Mouse (Mus musculus) liver, postnatal 0 days (tissue): ENCODE data around the gene C1qtnf9. TPM values are rescaled to one million over a fixed set of nuclear protein-coding genes. Genes with fewer than 3 reads are reported as not detected.
A peak's percentile ranks its signal among the peaks of the same experiment; 100 is the strongest.

Experiments
- ATAC-seq: fragments of 200-750 bp; cut with Nextera tagmentation; 2 replicates; pipeline ENCODE4 v1.8.0; 2017; ENCODE audit warnings: mild to moderate bottlenecking, moderate library complexity
- DNase-seq: peaks from one replicate; pipeline ENCODE4 v3.0.0-alpha.2; 2016
- H3K27ac ChIP-seq: fragments of 300-500 bp; sonication (generic); 2 replicates; pipeline ENCODE4 v1.5.1; 2014; ENCODE audit warnings: antibody characterized with exemption, moderate library complexity, mild to moderate bottlenecking, low read depth
- H3K27me3 ChIP-seq: fragments of 300-500 bp; sonication (generic); 2 replicates; pipeline ENCODE4 v1.6.1; 2014; ENCODE audit warnings: low read length, control low read depth, mixed read lengths; ENCODE audit not compliant: insufficient read depth
- H3K36me3 ChIP-seq: fragments of 300-500 bp; sonication (generic); replicated peaks from 2 replicates; pipeline ENCODE4 v1.6.1; 2014; ENCODE audit warnings: mild to moderate bottlenecking, control low read depth, low read length, moderate library complexity, mixed read lengths; ENCODE audit not compliant: insufficient read depth
- H3K4me1 ChIP-seq: fragments of 300-500 bp; sonication (generic); 2 replicates; pipeline ENCODE4 v1.6.1; 2014; ENCODE audit warnings: antibody characterized with exemption, mild to moderate bottlenecking, control low read depth; ENCODE audit not compliant: insufficient read depth
- H3K4me2 ChIP-seq: fragments of 300-500 bp; sonication (generic); 2 replicates; pipeline ENCODE4 v1.6.1; 2014; ENCODE audit warnings: low read depth, mild to moderate bottlenecking, low read length, moderate library complexity, mixed read lengths
- H3K4me3 ChIP-seq: fragments of 300-500 bp; sonication (generic); 2 replicates; pipeline ENCODE4 v1.5.1; 2014; ENCODE audit warnings: low read depth, low read length
- H3K9ac ChIP-seq: fragments of 300-500 bp; sonication (generic); replicated peaks from 2 replicates; pipeline ENCODE4 v1.6.1; 2014; ENCODE audit warnings: mild to moderate bottlenecking, moderate library complexity
- H3K9me3 ChIP-seq: fragments of 300-500 bp; sonication (generic); 2 replicates; pipeline ENCODE4 v1.6.1; 2016; ENCODE audit warnings: mild to moderate bottlenecking, control low read depth, low read length, mixed read lengths
- CTCF ChIP-seq: sonication (generic); IDR thresholded peaks from 2 replicates; pipeline ENCODE4 v1.5.1; 2016; ENCODE audit warnings: antibody characterized with exemption, low read depth
- EP300 ChIP-seq: IDR thresholded peaks from 2 replicates; pipeline ENCODE4 v1.6.1; 2016; ENCODE audit warnings: antibody characterized with exemption, low read depth, mild to moderate bottlenecking
- WGBS: fragments of 180-500 bp; shearing (Covaris S2); extraction: QIAGEN DNeasy Blood & Tissue Kit; methylation state at CpG from one replicate; pipeline ENCODE4 v1.1.7; 2014; ENCODE audit not compliant: insufficient replicate concordance; 5-methylcytosine and 5-hydroxymethylcytosine counted together
- polyA plus RNA-seq: library from polyadenylated mRNA; unstranded; fragments of >200 nt; fragmentation: Nextera tagmentation; extraction: Ambion mirVana; gene quantifications from 2 replicates; pipeline ENCODE4 v1.2.1, GENCODE M21; 2015

The C1qtnf9 gene
- polyA plus RNA-seq, 1 experiment from 2014 or later = 0.25 TPM

- 69% methylated on average over 5 of the region's 5 CpGs for WGBS
- 0 out of 2 replicates have a peak, but pooled peaks cover 5% of the 10 kb centered on the region for H3K4me1 ChIP-seq
- ATAC-seq (no peak), DNase-seq (no peak)
- H3K27ac ChIP-seq = no peak overlapping the region
- H3K4me3 ChIP-seq = no peak overlapping the region
- no peak overlapping the region for H3K4me2 ChIP-seq
- H3K36me3 ChIP-seq = peaks cover 4% of the 10 kb centered on the region
- H3K9me3 ChIP-seq = no peaks in the 10 kb centered on the region
- H3K9ac ChIP-seq = no peak overlapping the region
- TF ChIP-seq EP300 (no peak), CTCF (no peak)
- H3K27me3 ChIP-seq = no peaks in the 10 kb centered on the region
Observed at GRCm38 (mm10) chr14:60797596-60797995, 29.7 kb downstream of the C1qtnf9 start.

- 87% methylated on average over 4 of the region's 4 CpGs for WGBS
- Histone ChIP-seq H3K36me3 (peaks cover 2% of the 10 kb centered on the region), H3K9me3 (no peaks in the 10 kb centered on the region), H3K4me2 (no peak overlapping the region), H3K9ac (no peak overlapping the region), H3K27me3 (no peaks in the 10 kb centered on the region), H3K4me3 (no peak overlapping the region), H3K27ac (no peak overlapping the region), H3K4me1 (0 out of 2 replicates have a peak, but pooled peaks cover 5% of the 10 kb centered on the region)
- TF ChIP-seq EP300 (no peak), CTCF (no peak)
- DNase-seq = no peak
- ATAC-seq = no peak
Observed at GRCm38 (mm10) chr14:60798721-60799120, 30.8 kb downstream of the C1qtnf9 start.

DNA sequence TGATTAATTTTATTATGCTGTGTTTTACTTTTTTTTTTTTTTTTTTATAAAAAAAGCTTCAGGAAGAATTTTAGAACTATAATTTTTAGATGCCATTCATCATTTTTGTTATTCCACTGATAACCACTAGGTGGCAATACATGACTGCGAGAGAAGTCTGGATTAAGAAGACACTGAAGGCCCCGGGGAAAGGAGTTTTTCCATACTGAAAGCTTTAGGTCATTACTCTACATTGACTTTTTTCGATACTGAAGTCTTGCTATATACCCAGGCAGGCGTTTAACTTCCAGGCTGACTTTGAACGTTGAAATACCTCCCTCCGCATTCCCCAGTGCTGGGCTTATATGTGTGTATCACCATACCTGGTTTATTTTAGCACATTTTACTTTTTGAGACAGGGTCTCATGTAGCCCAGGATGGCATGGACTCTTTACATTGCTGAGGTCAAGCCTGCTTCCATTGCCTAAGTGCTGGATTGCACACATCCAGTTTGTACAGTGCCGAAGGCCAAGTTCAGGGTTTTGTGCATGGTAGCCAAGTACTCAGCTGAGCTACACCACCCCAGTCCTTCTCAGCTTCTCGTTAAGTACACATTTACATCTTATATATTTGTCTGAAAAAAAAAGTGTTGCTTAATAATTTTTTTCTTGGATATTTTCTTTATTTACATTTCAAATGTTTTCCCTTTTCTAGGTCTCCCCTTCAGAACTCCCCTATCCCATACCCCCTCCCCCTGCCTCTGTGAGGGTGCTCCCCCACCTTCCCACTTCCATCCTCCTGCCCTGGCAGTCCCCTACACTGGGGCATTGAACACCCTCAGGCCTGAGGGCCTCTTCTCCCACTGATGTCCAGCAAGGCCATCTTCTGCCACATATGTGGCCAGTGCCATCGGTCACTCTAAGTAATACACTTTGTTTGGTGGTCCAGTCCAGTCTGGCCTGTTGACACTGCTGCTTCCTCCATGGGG is 32.1 kb downstream of the C1qtnf9 start:
- Histone ChIP-seq H3K4me3 (no peak overlapping the region), H3K4me1 (0 out of 2 replicates have a peak, but pooled peaks cover 5% of the 10 kb centered on the region), H3K36me3 (peaks cover 2% of the 10 kb centered on the region), H3K9ac (no peak overlapping the region), H3K4me2 (no peak overlapping the region), H3K9me3 (no peaks in the 10 kb centered on the region), H3K27ac (no peak overlapping the region), H3K27me3 (no peaks in the 10 kb centered on the region)
- TF ChIP-seq EP300 = no peak
- peak; percentile 75 for TF ChIP-seq CTCF
- ATAC-seq = no peak
- DNase-seq = no peak
- WGBS = 49% methylated on average over 9 of the region's 9 CpGs

DNA sequence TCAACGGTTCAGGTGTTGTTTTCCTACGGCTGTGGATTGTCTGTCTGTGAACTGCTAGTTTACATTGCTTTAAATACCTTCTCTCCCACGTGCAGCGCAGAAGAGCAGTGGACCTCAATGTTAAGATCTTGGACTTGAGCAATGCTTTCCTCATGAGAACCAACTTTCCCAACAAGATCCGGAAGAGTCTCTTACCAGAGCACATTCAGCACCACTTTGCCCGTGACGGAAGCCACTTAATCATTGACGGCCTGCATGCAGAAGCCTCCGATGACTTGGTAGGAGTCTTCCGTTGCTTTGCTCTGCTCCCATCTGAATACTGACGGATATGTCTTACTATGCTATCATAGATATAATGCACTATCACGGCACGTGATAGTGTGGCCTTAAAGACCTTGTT is 34.1 kb downstream of the C1qtnf9 start:
- DNase-seq (no peak), ATAC-seq (no peak)
- peaks cover 3% of the 10 kb centered on the region for H3K36me3 ChIP-seq
- no peak overlapping the region for H3K9ac ChIP-seq
- H3K4me2 ChIP-seq = no peak overlapping the region
- no peak for TF ChIP-seq EP300
- no peak for TF ChIP-seq CTCF
- H3K4me1 ChIP-seq = peaks cover 1% of the 10 kb centered on the region; the same call in 1 of the 2 replicates
- WGBS = 90% methylated on average over 13 of the region's 13 CpGs
- no peaks in the 10 kb centered on the region for H3K9me3 ChIP-seq
- no peak overlapping the region for H3K4me3 ChIP-seq
- H3K27ac ChIP-seq = no peak overlapping the region
- no peaks in the 10 kb centered on the region for H3K27me3 ChIP-seq

DNA sequence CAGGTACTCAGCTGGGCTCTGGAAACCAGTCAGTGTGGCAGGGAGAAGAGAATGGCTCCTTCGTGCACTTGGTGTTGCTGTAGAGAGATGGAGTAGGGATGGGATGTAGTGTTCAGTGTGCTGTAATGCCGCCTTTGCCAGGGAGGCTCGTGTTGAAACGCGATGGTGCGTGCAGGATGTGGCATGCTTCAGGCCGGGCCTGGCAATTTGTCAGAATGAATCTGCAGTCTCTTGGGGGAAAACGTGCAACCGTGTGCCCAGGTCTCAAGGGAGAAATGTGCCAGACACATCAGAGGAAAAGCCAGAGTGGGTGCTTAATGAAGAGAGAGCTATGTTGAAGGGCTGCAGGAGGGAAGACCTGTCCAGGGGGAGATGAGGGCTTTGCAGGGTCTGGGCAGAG is 37.0 kb downstream of the C1qtnf9 start:
- no peak for DNase-seq

GRCm38 (mm10) chr14:60805871-60806270 is 37.9 kb downstream of the C1qtnf9 start:
- Histone ChIP-seq H3K27ac (no peak overlapping the region), H3K36me3 (peaks cover 3% of the 10 kb centered on the region; the same call in 1 of the 2 replicates), H3K9me3 (no peaks in the 10 kb centered on the region), H3K27me3 (no peaks in the 10 kb centered on the region), H3K4me2 (no peak overlapping the region), H3K4me3 (no peak overlapping the region), H3K9ac (no peak overlapping the region), H3K4me1 (no peaks in the 10 kb centered on the region; the same call in 1 of the 2 replicates)
- ATAC-seq = no peak
- no peak for DNase-seq
- WGBS = 73% methylated on average over 1 of the region's 1 CpGs
- TF ChIP-seq EP300 = no peak
- no peak for TF ChIP-seq CTCF

More for the DNA sequence above, 37.0 kb downstream of the C1qtnf9 start:
- H3K4me3 ChIP-seq = no peak overlapping the region
- ATAC-seq = no peak
- no peak overlapping the region for H3K9ac ChIP-seq
- TF ChIP-seq CTCF = no peak
- no peak for TF ChIP-seq EP300
- H3K27ac ChIP-seq = no peak overlapping the region
- H3K4me2 ChIP-seq = no peak overlapping the region
- H3K36me3 ChIP-seq = peaks cover 3% of the 10 kb centered on the region; the same call in 1 of the 2 replicates
- no peaks in the 10 kb centered on the region for H3K9me3 ChIP-seq
- 86% methylated on average over 9 of the region's 9 CpGs for whole genome bisulfite sequencing
- H3K4me1 ChIP-seq = no peaks in the 10 kb centered on the region; the same call in 1 of the 2 replicates
- no peaks in the 10 kb centered on the region for H3K27me3 ChIP-seq
